Mouse (Mus musculus) CD4-positive, CD25-positive, alpha-beta regulatory T cell, adult 2 months (primary cell): ENCODE data around the gene Selenom.

Experiments used
- DNase-seq: peaks from one replicate; pipeline ENCODE4 v3.0.0-alpha.2; 2012; ENCODE audit warnings: low read depth, low spot score

Gene Selenom

GRCm38 (mm10) chr11:3514529-3515054 is at the start of gene Selenom:
Gene Selenom, plus strand, starts transcription at chr11:3514684.
- peak; percentile 80 for DNase-seq

GRCm38 (mm10) chr11:3471448-3471850 is 43.0 kb upstream of the Selenom start:
- DNase-seq: no peak

DNA sequence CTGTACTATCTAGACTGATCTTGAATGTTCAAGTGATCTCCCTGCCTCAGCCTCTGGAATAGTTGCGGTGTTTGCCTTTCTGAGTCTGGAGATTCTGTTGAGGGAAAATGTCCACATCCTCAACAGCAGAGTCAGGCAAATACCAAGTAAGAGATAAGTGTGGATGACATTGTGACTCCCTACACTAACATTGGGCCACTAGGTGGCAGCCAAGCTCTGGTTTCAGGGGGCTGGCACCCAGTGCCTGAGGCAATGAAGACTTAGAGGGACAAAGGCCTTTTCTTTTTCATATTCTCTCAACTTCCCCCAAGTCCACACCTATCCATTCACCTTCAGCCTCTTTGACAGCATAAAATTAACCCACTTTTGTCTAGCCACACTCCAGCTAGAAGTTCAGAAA is 42.0 kb upstream of the Selenom start:
- peak; percentile 82 for DNase-seq

GRCm38 (mm10) chr11:3474480-3475115 is 39.9 kb upstream of the Selenom start:
- DNase-seq: peak; percentile 35

- no peak for DNase-seq
Observed at GRCm38 (mm10) chr11:3475489-3475888, 39.0 kb upstream of the Selenom start.

DNA sequence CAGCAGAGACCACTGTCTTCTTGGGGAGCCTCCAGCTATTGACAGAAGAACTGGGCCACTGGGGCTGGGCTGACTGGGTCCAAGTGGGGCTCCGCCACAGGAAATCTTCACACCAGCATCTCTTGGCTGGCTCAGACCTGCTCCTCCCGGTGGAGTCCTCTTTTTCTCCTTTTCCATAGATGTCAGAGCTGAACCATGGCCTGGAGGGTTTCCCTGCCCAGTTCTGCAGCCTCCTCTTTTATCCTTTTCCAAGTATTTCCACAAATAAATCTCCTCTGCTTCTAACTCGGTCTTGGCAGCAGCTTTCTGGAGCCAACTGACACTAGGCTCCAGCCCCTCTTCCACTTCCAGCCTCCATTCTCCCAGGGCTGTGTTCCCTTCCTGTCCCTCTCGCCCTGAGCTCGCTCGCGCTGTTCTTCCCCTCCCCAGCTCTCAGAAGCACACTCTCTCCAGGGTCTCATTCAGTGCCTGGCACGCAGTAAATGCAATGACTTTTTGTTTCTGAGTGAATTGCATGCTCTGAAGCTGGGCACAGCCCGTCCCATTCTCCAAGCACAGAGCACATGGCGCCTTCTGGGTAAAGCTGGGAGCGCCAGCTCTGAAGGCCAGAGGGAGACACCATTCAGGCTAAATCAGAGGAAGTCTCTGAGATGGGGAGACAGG is 30.4 kb upstream of the Selenom start:
- no peak for DNase-seq

DNA sequence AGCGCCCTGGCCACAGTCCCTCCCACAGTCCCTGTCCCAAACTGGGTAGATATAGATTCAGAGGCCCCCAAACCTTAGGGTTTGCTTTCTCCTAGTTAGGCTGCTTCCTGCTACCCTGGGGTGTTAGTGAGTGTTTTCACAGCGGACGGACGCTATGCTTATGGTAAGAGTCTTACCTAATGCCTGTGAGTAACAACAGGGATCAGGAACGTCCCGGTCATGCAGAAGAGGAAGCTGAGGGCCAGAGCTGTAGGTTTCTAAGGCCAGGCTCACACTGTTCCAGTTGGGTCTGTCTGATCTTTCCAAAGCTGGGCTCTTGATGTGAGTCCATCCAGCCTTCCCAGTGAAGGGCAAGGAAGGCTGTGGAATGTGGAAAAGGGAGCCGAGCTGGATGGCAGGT is 28.1 kb upstream of the Selenom start:
- no peak for DNase-seq

DNA sequence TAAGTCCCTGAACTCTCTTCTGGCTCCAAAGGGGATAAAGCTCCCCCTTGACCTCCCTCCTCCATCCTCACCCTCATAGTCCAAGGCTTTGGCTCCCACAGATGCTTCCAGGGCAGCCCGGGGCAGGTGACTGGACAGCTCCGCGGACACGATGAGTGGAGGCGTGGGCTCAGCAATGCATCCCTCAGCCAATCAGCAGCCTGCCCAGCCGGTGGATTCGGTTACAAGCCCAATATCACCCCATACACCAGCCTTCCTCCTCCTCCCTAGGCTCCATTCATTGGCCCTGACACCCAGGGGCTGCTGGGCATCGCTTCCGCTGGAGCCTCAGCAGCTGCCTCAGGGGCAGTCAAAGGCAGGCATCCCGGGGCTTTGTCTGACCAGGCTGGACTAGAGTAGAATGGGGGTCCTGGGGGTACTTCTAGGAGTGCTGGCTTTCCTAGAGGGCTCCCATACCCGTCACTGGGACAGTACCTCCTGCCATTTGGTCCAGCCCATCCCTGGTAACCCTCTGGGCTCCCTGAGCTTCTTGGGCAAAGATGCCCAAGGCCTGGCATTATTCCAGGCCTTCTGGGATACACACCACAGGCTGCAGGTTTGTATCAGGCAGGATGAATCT is 26.4 kb upstream of the Selenom start, which contains the start of gene Pla2g3:
TSS of gene Pla2g3 (plus strand) at position 333 of the 619 bp plus-strand sequence.
- DNase-seq: no peak

DNA sequence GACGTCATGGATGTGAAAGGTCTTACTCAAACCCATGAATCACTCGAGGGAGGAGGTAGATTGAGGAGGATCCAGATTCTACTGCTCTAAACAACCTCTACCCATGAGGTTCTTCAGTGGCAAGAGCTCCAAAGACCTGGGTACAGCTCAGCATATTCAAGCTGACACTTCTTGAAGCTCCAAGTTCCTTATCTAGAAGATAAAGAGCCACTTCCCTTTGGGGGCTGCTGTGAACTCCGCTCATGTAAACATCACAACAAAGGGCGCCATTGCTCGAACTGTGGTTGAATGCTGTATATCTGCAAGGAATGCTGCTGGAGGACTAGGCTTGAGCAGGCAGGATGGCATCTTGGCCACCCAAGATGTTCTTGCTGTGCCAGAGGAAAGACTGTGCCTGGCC is 25.4 kb upstream of the Selenom start:
- DNase-seq: no peak

- no peak for DNase-seq
Observed at GRCm38 (mm10) chr11:3492748-3493147, 21.7 kb upstream of the Selenom start.

DNA sequence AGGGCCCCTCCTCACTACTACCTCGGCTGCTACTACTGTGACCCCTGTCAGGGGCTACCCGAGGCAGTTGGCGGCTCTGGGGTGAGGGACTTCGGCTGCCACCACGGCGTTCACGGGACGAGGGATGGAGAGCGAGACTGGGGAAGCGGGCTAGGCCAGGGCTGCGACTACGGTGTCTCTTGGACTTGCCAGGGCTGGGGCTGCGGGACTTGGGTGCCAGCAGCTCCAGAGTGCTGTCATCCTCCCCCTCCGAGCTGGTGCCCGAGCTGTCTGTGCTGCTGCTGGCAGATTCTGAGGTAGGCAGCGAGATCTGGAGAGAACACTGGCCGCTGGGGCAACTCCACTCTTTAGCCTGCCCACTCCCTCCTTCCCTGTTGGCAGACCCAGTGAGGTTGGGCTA is 19.6 kb upstream of the Selenom start:
- no peak for DNase-seq

DNA sequence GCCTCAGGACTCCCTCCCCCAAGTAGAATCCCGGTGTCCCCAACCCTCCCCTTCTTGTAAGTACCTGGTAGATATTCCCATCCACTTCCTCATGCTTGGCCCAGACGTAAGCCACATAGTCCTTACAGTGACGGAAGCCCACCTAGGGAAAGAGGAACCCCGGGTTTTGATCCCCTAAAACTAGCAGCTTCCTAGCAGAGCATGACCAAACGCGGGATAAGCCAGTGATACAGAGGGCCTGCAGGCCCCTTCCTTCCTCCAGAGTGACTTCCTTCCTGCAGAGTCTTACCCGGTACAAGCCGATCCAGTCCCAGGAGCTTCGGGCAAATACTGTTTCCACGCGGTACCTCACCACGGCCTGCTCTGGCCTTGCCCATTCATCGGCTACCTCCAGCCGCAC is 19.0 kb upstream of the Selenom start:
- no peak for DNase-seq

GRCm38 (mm10) chr11:3496756-3497155 is 17.7 kb upstream of the Selenom start:
- DNase-seq: no peak

GRCm38 (mm10) chr11:3497296-3497695 is 17.2 kb upstream of the Selenom start:
- no peak for DNase-seq

GRCm38 (mm10) chr11:3502057-3502456 is 12.4 kb upstream of the Selenom start:
- no peak for DNase-seq

- no peak for DNase-seq
Observed at GRCm38 (mm10) chr11:3502459-3503072, 11.9 kb upstream of the Selenom start.

DNA sequence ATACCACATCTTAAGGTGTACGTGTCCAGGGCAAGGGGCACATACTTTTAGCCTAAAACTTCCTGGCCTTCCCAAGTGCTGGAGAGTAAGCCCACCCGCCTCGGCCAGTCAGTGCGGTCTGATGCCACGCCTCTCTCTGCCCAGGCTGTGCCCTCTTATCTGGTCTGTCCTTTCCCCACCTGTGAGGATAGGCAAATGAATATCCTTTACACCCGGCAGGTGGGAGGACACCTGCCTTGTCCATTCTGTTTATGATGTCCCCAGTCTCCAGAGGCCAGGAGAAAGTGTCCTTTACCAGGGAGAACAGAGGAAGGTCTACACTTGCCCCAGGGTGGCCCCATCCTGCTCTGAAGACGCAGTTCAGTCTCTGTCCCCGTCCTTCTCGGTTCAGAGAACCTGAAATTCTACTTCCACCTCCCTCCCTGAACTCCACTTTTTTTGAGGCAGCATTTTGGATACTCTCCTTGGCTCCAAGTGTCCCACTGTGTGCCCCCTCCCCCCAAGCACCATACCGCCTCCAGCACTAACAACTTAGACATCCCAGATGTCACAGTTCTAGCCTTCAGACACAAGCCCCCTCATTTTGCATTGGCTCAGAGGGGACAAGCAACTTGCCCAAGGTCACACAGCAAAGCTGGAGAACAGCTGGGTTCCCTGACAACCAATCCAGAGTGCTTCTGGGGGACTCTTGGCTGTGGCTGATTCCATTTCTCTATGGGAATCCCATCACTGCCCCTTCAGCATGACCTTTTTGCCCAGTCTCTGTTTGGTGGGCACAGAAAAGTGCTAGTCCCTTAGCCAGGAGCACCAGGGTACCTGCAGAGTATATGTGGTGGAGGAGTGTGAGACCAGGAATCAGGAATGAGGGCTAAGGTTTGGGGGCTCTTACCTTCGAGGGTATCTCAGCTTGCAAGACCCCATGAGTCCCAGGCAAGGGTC is 10.5 kb upstream of the Selenom start:
- no peak for DNase-seq

DNA sequence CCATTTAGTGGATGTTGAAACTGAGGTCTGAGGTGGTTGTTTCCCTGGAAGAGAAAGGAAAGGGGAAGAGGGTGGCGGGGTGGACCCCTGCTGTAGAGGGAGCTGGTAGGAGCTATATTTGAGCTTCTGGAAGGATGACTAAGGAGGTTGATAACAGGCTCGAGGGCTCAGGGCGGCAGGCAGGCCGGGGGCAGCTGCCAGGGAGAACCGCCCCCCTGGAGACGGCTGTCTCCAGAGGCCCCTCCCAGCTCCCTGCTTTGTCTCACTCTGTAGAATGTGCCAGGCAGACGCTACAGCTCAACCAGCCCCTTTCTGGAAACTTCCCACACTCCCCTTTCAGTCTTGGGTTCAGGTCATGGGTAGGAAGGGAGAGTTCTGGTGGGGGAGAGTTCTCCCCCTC is 6.3 kb upstream of the Selenom start:
- no peak for DNase-seq

GRCm38 (mm10) chr11:3509181-3510085 is 5.1 kb upstream of the Selenom start:
- DNase-seq: no peak

- no peak for DNase-seq
Observed at GRCm38 (mm10) chr11:3510321-3510720, 4.2 kb upstream of the Selenom start.
